Mouse (Mus musculus) CH12.LX (cell line): ENCODE measurements around the gene Foxp1.

Experiments
- CTCF ChIP-seq, 2 experiments: IDR thresholded peaks in 1 of 2; conservative IDR thresholded peaks in 1 of 2; 2 replicates each; pipeline ENCODE4 v1.5.1; 2011 to 2012; ENCODE audit warnings: low read depth in 2 of 2, low read length in 2 of 2, improper control_type of control experiment in 1 of 2, inconsistent platforms in 1 of 2, mild to moderate bottlenecking in 1 of 2, moderate library complexity in 1 of 2
- KAT2A ChIP-seq: IDR thresholded peaks from 2 replicates; pipeline ENCODE4 v1.6.1; 2012; ENCODE audit warnings: low read length, improper control_type of control experiment, inconsistent platforms; ENCODE audit not compliant: insufficient replicate concordance
- POLR2A ChIP-seq: IDR thresholded peaks from 2 replicates; pipeline ENCODE4 v1.6.1; 2011; ENCODE audit warnings: low read depth, mild to moderate bottlenecking, improper control_type of control experiment, low read length
- RCOR1 ChIP-seq: conservative IDR thresholded peaks from 2 replicates; pipeline ENCODE4 v1.6.1; 2012; ENCODE audit warnings: low read depth, mild to moderate bottlenecking, inconsistent platforms, low read length, improper control_type of control experiment

DNA sequence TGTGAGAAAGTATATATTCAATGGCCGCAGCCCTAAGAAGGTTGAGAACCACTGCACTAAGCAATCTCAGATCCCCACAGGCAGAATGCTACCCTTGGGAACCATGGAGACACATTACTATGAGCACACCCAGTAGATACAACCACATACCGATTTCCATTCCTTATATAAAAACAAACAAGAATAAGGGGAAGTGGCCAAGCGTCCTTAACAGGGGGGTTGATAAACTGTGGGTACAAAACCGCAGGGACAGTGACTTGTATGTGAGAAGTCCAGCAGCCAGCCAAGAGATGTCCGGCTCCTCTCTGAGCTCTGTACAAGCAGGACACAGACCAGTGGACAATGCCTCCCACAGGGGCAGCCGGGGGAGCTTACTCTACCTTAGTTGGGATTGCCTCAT lies 563.2 kb downstream of the Foxp1 start:
- TF ChIP-seq POLR2A (no peak), RCOR1 (no peak), KAT2A (no peak), CTCF (conservative IDR thresholded peaks at IDR 0.05 in 1 of 2, IDR thresholded peaks at IDR 0.05 in 1 of 2; ENCODE audit: low read depth in 2 of 2, low read length in 2 of 2) (no peak)
